Mouse (Mus musculus) c-Kit-positive CD71-positive TER-119-positive erythroid progenitor cells, embryonic 14.5 days (primary cell): ENCODE data around the gene Etnk1.
A peak's percentile ranks its signal among the peaks of the same experiment; 100 is the strongest.

Experiments used
- DNase-seq: peaks from one replicate; pipeline ENCODE4 v3.0.0-alpha.2; 2013; ENCODE audit warnings: low spot score

Etnk1 gene

DNA sequence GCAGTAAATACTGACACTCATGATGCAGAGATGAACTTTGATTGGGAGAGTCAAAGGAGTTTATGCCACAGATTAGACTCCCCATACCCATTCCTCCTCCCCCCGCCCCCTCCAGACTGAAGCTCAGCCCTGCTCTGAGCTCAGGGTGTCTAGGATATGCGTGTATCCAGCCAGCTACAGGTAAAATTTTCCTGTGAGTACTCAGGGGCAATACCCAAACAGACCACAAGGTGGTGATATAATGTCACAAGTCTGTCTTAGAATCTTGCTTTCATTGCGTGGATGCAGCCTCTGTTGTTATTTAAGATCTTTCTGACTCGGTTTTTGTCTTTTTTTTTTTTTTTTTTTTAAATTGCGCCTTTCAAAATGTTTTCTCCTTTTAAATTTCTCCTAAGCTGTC lies 52.3 kb downstream of the Etnk1 start:
- DNase-seq = peak; percentile 53

DNA sequence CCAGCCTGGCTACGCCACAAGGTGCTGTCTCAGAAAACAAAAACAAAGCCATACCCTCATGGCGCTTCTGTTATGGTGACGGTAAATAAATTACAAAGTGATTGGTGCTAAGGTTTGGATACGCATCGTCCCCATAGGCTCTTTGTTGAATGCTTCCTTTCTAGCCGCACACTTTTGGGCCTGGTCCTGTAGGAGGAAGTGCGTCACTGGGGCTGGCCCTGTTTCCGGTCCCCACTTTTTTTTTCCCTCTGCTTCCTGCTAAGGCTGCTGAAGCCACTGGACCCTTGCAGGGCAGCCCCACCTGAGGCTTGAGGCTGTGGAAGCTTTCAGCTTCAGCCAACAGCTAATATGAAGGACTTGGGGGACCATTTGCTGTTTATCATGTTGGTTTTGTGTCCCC lies 54.2 kb downstream of the Etnk1 start:
- DNase-seq = no peak

DNA sequence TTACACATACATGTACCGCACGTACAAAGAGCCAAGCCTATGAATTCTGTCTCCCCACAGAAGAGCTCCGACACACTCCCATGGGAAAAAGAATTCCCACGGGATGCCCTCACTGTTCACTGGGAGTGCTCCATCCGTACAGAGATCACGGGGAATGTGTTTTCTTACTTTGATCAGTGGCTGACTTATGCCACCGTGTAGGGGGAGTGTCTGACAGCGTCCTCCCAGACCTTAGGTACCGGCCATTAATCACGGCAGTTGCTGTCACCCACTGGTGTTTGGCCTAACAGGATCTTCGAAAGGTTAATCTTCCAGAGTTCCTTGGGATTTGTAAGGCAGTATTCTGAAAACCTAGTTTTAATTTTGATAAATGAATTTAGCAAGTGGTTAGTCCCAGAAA lies 57.0 kb downstream of the Etnk1 start:
- DNase-seq = no peak

DNA sequence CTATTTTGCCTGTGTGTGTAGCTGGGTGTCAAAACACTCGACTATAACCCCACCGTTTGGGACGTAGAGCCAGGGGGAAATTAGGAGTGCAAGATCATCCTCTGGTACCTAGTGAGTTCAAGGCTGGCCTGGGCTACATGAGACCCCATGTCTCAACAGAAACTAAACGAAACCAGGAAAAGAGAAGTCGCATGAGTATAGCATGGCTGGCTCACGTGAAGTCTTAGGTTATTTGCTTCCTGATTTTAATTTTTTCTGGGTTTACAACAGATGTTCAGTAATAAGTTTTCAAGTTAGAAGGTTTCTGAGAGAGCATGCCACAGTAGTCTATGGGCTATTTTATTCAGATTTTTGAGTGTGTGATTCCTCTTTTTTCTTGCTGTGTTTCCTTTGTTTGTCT lies 57.9 kb downstream of the Etnk1 start:
- DNase-seq = no peak

GRCm38 (mm10) chr6:143228696-143229095 lies 61.7 kb downstream of the Etnk1 start:
- DNase-seq = no peak

DNA sequence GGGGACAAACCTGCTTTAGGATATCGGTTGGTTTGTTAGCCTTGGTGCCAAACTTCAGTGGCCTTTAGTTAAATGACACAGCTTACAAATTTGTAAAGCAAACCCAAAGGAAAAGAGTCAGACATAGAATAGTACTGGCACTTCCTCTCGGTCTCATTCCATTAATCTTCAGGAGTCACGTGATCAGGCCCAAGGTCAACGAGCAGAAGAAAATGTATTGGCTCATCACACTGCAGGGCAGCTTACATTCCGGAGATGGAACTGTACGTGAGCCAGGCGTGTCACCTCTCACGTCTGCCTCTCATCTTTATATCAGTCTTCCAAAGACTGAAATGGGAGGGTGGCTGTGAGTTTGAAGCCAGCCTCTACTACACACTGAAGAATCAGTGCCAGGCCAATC lies 62.9 kb downstream of the Etnk1 start:
- no peak for DNase-seq

- no peak for DNase-seq
Measured at GRCm38 (mm10) chr6:143230888-143231287, 63.9 kb downstream of the Etnk1 start.

- no peak for DNase-seq
Measured at GRCm38 (mm10) chr6:143232718-143233117, 65.7 kb downstream of the Etnk1 start.

GRCm38 (mm10) chr6:143234868-143235267 lies 67.8 kb downstream of the Etnk1 start:
- DNase-seq = no peak

- DNase-seq = no peak
Measured at GRCm38 (mm10) chr6:143239362-143240074, 72.5 kb downstream of the Etnk1 start.

DNA sequence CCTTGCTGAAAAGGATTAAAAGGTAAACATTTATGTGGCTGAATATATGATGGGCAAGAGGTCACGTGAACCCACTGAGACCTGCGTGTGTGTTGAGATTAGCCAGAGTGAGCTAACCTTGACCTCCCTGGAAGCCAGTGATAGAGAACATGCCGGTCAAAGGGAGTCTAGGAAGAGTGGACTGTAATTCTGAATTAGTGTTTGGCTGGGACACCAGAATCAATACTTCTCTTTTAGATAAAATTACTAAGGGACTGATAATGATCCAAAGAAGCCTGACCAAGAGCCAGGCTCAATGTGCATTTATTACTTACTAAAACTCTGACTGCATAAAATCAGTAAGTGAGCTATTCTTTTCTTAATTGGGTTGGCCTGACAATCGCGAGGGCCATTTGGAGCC lies 76.2 kb downstream of the Etnk1 start:
- DNase-seq = no peak

DNA sequence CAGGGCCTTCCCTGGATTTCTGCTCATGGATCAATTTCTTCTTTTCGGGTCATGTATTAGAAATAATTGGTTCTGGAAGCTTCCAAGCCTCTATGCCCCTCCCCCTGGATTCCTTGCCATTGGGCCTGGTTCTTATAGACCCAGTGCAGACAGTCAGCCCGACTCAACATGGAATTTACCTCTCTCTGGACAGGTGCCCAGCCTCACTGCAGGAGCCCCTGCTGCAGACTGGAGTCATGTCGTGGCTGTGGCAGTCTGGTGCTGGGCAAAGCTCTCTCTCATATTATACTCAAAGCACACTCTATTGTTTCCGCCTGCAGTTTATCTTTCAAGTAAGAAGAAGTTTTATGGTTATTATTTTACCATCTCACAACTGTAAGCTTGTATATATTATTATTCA lies 90.9 kb downstream of the Etnk1 start:
- no peak for DNase-seq

- no peak for DNase-seq
Measured at GRCm38 (mm10) chr6:143259169-143259629, 92.2 kb downstream of the Etnk1 start.

GRCm38 (mm10) chr6:143259870-143260559 lies 93.0 kb downstream of the Etnk1 start:
- no peak for DNase-seq

DNA sequence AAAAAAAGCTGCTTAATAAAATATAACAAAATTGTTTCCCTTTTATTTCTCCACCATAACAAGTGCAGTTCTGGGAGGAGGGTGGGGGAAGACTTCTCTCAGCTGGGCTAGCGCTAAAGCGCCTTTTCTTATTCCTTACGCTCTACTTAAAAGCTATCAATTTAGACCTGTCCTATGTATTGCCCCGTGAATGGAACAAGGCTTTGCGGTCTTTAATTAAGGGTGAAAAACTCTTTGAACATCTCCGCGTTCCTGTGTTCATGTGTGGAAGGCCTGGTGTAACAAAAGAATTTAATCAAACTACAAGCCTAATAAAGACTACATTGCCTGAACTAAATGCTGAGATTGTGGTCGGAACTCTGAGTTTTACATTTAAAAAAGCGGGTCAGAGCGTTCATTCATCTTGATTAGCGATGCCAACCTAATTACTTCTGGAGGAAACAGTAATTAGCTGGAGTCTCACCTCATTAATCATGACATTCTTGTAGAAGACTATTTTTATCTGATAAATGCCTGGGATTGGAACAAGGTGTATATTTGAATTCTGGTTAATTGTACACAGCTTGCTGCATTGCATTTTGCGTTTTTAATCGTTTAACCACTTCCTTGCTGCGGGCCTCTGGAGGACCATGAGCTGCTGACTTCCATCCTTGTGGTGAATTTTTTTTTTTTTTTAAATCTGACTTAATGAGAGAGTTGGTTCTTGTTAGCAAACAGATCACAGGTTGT lies 93.7 kb downstream of the Etnk1 start:
- no peak for DNase-seq

- no peak for DNase-seq
Measured at GRCm38 (mm10) chr6:143261289-143261665, 94.3 kb downstream of the Etnk1 start.

DNA sequence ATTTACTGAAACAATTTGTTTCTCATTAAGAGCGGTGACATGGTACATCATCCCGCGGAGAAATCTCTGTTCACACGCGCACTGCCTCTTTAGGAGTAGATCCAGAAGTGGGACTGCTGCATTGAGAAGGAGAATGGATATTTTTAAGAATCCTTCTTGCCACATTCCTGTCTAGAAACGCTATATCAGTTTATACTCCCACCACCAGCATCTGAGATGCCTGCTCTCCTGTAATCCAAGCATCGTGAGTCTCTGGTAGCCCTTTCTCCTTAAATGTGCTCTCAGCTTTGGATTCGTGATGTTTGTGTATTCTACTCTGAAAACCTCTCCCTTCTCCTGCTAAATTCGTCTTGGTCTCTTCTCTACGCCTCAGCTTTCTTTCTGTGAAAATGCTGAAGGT lies 98.5 kb downstream of the Etnk1 start:
- DNase-seq = no peak

GRCm38 (mm10) chr6:143279222-143279621 lies 112.2 kb downstream of the Etnk1 start:
- DNase-seq = peak; percentile 3
